Comparison of ENCODE assay signal across 20 mouse cellular contexts in genomic region chr13:75845519-75846166, GRCm38 (mm10). TPM values are rescaled to one million over a fixed set of nuclear protein-coding genes. Genes with fewer than 3 reads are reported as not detected.
DNase-seq lines count a peak whose midpoint lies in the region; ATAC-seq lines count a peak whose summit lies in the region.
"Had no signal": no experiment of that assay in that cellular context is flagged by ENCODE, and none has a peak within 500 bp of the region (broad histone marks: within the 10 kb centered on the region; RNA-seq: fewer than 3 reads in every experiment).

No protein-coding gene starts in this region.

- H3K4me3 ChIP-seq in liver, embryonic 16.5 days (ENCODE audit: low read depth, low read length), result no peak overlapping the region
- H3K4me3 ChIP-seq: embryonic facial prominence, embryonic 10.5 days; limb, embryonic 12.5 days; stomach, embryonic 15.5 days had no signal

- peak; percentile 33 for ATAC-seq in liver, embryonic 16.5 days (ENCODE audit: low read depth)
- peak; percentile 62 for ATAC-seq in CD4-positive, CD25-positive, alpha-beta regulatory T cell, adult 4 months
- peak; percentile 76 for ATAC-seq in granulocyte monocyte progenitor cell, adult 5-6 weeks (replicated peaks; ENCODE audit: poor library complexity, severe bottlenecking)
- peak; percentile 51 for ATAC-seq in monocyte, adult 5-6 weeks (replicated peaks; ENCODE audit: insufficient number of reproducible peaks, low FRiP score, low TSS enrichment, poor library complexity, severe bottlenecking)
- ATAC-seq: forebrain, postnatal 0 days; hindbrain, postnatal 0 days had no signal

- WGBS in liver, embryonic 16.5 days (ENCODE audit: insufficient replicate concordance), result 27% methylated on average over 4 of the region's 4 CpGs

- H3K27ac ChIP-seq in liver, embryonic 16.5 days (ENCODE audit: low read length), result no peak overlapping the region
- H3K27ac ChIP-seq: embryonic facial prominence, embryonic 10.5 days; hindbrain, postnatal 0 days; limb, embryonic 12.5 days; stomach, embryonic 15.5 days had no signal

- H3K9me3 ChIP-seq in liver, embryonic 16.5 days (replicated peaks; ENCODE audit: control insufficient read depth, low read length), result no peaks in the 10 kb centered on the region
- H3K9me3 ChIP-seq: embryonic facial prominence, embryonic 10.5 days; limb, embryonic 12.5 days; stomach, embryonic 15.5 days had no signal

- no peaks in the 10 kb centered on the region for H3K27me3 ChIP-seq in liver, embryonic 16.5 days (ENCODE audit: control insufficient read depth, insufficient read depth, low read depth, low read length)
- H3K27me3 ChIP-seq: limb, embryonic 12.5 days; stomach, embryonic 15.5 days had no signal

- no peak overlapping the region for H3K9ac ChIP-seq in liver, embryonic 16.5 days (ENCODE audit: low read depth, low read length)
- H3K9ac ChIP-seq: forebrain, postnatal 0 days; limb, embryonic 12.5 days; stomach, embryonic 15.5 days had no signal

- H3K4me2 ChIP-seq in liver, embryonic 16.5 days (ENCODE audit: low read depth, low read length), result peak overlapping the region; percentile 12; the same call in 1 of the 2 replicates
- H3K4me2 ChIP-seq: limb, embryonic 12.5 days; stomach, embryonic 15.5 days had no signal

- peaks cover 6% of the 10 kb centered on the region for H3K36me3 ChIP-seq in liver, embryonic 16.5 days (ENCODE audit: control insufficient read depth, insufficient read depth)
- H3K36me3 ChIP-seq: embryonic facial prominence, embryonic 10.5 days; stomach, embryonic 15.5 days had no signal

- peaks cover 19% of the 10 kb centered on the region for H3K4me1 ChIP-seq in liver, embryonic 16.5 days (ENCODE audit: control insufficient read depth, low read depth, low read length)

- intact Hi-C loops in left cerebral cortex, postnatal 4 days (cut with DNase I), result no loop called here

- no peak for DNase-seq in liver
- DNase-seq in left cerebral cortex, postnatal 4 days, result no peak
- DNase-seq in layer of hippocampus, adult 8-10 months (ENCODE audit: low spot score in 2 of 2), result no peak
- no peak for DNase-seq in c-Kit-positive CD71-positive TER-119-positive erythroid progenitor cells, embryonic 14.5 days (ENCODE audit: low spot score)
- DNase-seq: adrenal gland, adult 2 months; cerebellum, postnatal 10 days; forebrain, postnatal 0 days; gastrocnemius, postnatal 25 days; kidney, postnatal 14 days; layer of hippocampus, postnatal 36 days; lung, postnatal 10 days; thymus, postnatal 14 days had no signal

RNA-seq across cellular contexts. Expression of gene Glrx, which starts 6.0 kb away (rescaled TPM):
- 44.7 and 49.9 TPM in 2 replicates for polyA plus RNA-seq in liver, embryonic 16.5 days (2015; fragmentation: Nextera tagmentation; extraction: Ambion mirVana)
- polyA plus RNA-seq in CD4-positive, CD25-positive, alpha-beta regulatory T cell, adult 4 months (2017; shearing (Covaris generic)), result 100 to 1,000 TPM; 240 to 300 TPM
- total RNA-seq in granulocyte monocyte progenitor cell, adult 5-6 weeks (2014; fragmentation: Nextera tagmentation), result 143 and 158 TPM in 2 replicates
- total RNA-seq in granulocyte monocyte progenitor cell, adult 5-6 weeks (2017), result 130 and 142 TPM in 2 replicates
- 11.9 to 36.7 TPM (median 19.7 TPM) in 3 replicates for total RNA-seq in monocyte, adult 5-6 weeks (2017)
- total RNA-seq in left cerebral cortex, postnatal 4 days (2021), result 10 to 100 TPM; 35.0 to 36.1 TPM
- total RNA-seq in layer of hippocampus, adult 8-10 months (2022), result 10 to 100 TPM; 46.3 to 54.2 (median 48.7) TPM
